Mouse (Mus musculus): ENCODE measurements around the gene Sbf2.
"Not testable (repeated sequence)": the region's sequence is repeated elsewhere in the genome, so short reads cannot be mapped to it uniquely, and the experiment has no call there.

Sbf2 gene

DNA sequence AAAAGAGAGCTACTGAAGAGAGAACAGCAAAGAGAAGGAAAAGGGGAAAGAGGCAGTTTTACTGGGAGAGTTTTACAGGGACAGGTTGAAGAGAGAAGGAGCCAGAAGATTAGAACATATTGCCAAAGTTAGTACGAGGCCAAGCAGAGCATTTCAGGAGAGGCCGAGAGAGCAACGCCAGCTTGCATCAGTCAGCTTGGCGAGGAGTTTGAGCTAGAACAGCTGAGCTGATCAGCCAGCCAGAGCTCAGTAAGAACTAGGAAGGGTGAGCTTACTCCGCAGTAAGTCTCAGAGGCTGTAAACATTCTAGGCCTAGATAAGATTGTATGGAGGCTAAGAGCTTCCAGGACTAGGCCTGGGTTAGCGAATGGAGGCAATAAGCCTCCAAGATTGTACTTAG is 222.1 kb downstream of the Sbf2 start:
- DNase-seq (ENCODE audit: low spot score in 2 of 2): peak; percentile 68 to 80

DNA sequence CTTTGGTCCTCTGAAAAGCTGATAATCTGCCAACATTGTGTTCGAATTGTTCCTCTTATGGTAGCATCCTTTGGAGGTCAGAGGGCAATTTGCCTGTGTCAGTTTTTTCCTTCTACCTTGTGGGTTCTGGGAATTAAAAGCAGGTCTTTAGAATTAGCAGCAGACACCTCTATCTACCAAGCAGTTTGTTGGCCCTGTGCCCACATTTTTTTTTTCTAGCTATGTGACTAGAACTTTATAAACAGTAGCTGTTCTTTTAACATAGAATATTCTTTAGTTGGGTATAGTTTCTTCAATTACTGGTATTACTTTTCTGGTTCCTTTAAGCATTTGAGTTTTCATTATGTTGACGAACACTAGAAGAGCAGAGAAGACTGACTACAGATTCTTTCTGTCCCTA is 223.1 kb downstream of the Sbf2 start:
- DNase-seq (ENCODE audit: low spot score in 2 of 2): no peak

DNA sequence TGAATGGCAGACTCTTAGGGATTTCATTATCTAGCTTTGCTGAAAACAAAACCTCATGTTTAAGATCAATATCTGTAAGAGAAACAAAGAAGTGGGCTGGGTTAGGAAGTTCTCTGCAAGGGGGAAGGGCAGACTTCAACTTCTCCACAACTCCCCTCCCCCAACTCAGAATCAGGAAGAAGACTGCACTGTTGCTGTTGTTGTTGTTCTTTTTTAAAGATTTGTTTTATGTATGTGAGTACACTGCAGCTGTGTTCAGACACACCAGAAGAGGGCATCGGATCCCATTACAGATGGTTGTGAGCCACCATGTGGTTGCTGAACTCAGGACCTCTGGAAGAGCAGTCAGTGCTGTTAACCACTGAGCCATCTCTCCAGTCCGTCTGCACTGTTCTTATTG is 225.8 kb downstream of the Sbf2 start:
- DNase-seq (ENCODE audit: low spot score in 2 of 2): not testable (repeated sequence)

DNA sequence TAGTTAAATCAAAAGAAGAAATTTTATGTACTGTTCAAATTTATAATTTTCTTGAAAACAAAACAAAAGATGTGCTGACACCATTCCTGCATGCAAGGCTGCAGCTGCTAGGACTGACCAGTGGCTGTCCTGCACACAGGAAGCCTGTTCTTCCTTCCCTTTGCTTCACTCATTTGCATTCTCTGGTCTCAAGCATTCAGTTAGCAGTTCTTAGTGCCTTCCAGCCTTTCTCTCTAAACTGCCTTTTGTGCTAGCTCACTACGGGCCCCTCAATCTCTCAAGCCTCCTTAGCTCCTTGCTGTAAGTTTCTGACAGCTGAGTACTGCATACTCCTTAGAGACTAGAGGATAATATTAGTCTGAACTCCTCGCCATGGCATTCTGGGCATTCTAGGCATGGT is 227.2 kb downstream of the Sbf2 start:
- DNase-seq (ENCODE audit: low spot score in 2 of 2): no peak

DNA sequence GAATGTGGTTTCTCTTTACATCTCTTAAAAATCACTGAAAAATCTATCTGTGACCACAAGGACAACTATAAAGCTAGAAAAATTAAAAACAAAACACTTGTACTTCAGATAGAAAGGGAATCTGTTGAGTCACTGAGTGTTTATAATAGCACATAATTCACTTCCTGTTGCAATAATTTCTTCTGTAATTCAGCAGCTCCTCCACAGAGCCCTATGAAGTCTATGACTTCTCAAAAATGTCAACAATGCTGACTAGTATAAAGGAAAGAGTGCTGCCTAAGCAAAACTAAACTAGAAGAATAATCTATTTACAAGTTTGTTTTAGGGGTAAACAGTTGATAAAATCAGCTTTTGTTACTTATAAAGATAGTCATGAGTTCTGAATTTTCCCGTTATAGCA is 229.2 kb downstream of the Sbf2 start:
- DNase-seq (ENCODE audit: low spot score in 2 of 2): no peak

DNA sequence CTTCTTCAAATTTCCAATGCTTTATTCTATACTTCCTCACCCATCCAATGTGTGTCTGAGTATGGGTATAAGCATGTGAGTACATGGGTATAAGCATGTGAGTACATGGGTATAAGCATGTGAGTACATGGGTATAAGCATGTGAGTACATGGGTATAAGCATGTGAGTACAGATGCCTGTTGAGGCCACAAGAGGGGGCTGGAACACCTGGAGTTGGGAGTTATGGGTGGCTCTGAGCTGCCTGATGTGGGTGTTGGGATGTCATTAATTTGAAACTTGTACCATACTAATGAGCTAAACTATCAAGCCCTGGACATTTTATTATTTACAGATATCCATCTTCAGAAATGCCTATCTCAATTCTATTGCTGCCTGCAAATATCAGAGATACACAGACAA is 230.4 kb downstream of the Sbf2 start:
- no peak for DNase-seq (ENCODE audit: low spot score in 2 of 2)

DNA sequence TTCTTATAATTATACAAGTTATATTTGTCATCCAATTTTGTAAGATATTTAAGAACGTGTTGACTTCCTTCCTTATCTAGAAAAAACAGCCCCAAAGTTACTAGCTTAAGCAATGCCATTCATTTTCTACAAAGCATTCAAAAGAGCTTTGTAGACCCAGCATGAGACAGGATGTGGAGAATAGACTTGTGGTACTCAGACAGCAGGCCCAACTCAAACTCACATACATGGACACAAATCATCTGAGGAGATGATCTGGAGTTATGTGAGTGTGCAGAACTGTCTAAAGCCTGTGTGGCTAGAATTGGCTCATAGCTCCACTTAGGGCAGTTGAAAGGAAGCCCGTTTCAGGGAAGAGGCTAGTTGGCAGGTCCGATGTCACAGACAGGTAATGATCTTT is 233.1 kb downstream of the Sbf2 start:
- DNase-seq (ENCODE audit: low spot score in 2 of 2): no peak

DNA sequence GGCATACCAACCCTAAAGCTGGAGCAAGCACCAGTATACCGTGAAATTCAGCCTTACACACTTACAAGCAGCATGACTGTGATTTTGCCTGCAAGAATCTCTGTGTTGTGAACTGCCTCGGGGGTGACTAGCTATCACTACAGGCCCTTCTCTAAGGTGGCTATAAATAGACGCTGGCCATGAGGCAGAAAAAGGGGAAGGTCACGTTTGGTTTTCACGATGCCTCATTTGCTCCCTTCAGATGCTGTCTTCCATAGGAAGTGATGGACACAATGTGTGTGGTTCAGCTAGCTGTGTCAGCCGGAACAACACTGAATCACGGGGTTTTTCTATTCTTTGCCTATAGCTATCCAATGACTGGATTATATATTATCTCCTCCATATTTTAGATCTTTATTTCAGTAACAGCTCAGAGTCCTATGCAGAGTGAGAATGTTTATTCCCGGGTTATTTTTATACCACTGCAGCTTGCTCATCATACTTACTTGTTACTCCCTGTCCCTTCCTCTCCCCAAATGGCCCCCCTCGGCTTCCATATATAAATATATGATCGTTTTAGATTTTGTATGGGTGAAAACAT is 235.3 kb downstream of the Sbf2 start:
- peak in 1 of 2 experiments; percentile 40 for DNase-seq (ENCODE audit: low spot score in 2 of 2)

DNA sequence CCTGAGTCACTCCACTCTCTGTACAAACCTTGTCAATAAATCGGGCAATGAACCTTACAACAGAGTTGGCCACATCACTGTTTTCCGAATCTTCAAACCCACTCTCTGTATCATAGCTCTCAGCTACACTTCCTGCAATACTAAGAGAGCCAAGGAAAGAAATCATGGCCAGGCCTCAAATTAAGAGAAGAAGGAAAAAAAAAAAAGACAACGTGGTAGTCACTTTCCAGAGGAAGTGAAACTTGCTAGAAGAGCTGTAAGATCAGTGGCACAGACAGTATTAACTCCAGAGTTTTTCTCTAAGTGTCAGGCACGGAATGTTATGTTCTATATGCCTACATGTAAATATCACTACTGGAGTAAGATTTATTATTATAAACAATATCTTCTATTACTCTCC is 242.2 kb downstream of the Sbf2 start:
- peak in 1 of 2 experiments; percentile 15 for DNase-seq (ENCODE audit: low spot score in 2 of 2)

DNA sequence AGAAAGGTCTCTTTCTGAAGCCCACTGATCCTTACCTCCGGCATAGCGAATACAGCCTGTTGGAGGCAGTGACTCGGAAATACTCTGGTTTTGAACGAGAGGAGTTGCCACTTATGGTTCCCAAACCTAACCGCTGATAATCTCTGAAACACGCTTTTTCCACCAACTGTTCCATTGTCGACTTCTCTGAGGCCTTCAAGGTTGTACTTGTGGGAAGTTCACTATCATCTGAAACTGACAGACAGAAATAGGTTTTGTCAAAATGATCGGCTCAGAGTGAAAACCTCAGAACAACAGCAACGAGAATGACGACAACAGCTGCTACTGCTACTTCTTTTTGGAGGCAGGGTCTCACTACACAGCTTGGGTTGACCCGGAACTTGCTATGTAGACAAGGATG is 252.7 kb downstream of the Sbf2 start:
- no peak for DNase-seq (ENCODE audit: low spot score in 2 of 2)

DNA sequence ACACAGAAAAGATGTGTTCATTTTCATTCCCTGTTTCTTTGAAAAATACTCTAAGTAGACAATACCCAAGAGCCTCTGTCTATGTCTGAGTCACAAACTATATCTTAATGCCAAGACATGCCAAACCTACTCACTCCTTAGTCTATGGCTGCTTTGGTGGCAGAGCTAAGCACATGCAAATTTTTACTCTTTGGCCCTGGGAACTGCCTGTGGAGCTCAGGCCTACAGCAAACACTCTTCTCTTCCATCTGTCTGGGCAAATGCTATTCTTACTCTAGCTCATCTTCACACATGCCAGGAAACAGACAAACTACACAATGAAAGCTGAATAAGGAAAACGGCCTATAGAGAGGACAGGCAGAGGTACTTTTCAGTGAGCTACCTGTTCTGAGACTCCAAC is 253.2 kb downstream of the Sbf2 start:
- DNase-seq (ENCODE audit: low spot score in 2 of 2): no peak

DNA sequence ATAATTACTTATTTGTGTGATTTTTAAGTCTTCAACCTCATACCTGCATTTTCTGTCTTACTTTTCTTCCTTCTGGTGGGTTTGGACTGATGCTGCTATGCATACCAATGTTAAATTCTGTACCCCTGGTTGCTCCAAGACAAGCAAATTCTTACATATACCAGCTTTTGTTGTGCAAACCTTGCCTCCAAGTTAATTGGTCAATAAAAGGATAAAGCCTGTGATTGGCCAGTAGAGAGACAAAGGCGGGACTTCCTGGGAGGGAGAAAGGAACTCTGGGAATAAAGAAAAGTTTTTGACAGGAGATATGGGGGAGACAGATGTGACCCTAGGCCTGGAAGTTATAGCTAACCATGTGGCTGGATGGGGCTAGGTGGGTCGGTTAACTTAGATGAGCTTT is 255.3 kb downstream of the Sbf2 start:
- DNase-seq (ENCODE audit: low spot score in 2 of 2): no peak

DNA sequence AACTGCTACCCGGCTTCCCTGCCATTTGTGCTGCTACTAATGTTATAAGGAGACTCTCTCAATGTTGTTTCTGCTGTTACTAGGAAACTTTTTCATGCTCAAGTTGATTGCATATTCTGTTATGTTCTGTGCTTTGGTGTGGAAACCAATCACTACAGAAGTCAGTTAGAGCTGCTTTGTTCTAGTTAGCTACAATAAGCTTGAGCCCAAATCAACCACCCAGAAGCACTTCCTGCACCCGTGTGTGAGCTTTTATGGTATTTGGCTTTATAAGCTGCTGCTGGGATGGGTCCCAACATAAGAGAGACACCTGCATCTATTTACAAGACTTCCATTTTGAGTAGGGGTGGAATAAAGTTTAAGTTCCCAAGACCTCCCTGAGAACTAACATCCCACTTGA is 260.8 kb downstream of the Sbf2 start:
- DNase-seq (ENCODE audit: low spot score in 2 of 2): no peak

DNA sequence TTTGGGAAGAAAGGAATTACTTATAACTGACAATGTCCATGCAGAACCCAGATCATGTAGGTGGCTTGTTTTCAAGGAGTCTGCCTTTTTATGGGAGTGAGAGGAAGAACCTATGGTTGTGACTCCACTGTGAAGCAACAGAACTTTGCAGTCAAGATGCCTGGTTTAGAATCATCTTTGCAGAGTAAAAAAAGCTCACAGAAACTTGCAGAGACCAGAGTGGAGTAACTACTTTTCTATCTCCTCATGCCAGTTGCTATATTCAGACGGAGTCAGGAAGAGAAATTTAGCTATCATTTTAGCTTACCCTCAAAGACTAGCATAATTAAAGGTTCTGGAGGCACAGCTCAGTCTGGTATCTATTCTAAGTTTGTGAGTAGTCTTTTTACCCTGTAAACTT is 267.5 kb downstream of the Sbf2 start:
- no peak for DNase-seq (ENCODE audit: low spot score in 2 of 2)

DNA sequence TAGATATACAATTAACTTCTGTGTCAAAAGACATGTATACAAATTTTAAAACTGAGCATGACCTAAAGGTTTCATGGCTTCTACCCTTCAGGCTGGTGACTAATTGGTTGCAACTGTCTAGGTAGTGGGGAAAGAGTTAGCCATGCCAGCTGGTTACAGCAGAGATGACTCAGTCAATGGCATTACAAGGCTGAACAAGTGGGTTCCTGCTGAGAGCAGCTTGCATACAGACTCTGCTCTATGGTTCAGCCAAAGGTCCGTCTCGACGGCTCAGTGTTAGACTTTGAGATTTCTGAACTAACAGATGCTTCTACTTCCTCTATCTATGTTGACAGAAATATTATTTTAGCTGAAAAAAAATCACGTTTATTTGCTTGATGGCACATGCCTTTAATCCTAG is 277.1 kb downstream of the Sbf2 start:
- no peak for DNase-seq (ENCODE audit: low spot score in 2 of 2)

DNA sequence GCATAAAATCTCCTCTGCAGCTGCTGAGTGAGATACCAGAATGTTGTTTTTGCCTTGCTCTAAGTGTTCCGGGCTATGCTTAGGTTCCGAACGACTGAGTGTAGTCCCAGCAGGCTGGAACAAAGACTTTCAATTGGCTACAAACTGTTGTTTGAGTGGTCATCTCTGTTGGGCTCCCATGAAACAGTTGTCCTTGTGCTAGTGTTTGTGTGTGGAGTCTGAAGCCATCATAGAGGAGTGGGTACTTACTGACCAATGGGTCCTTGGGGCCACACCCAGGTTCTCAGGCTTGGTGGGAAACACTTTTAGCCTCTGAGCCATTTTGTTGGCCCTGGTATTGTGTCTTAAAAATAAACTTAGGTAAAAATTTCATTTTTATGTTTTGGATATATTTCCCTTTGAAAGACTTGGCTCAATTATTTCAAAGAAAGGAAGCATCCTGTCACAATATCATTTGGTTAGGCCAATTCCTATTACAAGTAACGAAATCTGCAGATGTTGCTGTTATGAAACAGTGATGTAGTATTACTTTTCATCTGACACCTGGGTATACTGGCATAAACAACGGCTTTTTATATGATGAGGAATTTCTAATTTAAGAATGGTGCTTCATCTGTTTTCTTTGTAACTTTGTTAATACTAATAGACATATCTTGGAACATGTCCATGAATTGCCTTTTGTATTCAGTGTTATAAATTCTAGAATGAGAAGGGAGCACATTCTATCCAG is 289.2 kb downstream of the Sbf2 start:
- DNase-seq (ENCODE audit: low spot score in 2 of 2): peak; percentile 8 to 75

DNA sequence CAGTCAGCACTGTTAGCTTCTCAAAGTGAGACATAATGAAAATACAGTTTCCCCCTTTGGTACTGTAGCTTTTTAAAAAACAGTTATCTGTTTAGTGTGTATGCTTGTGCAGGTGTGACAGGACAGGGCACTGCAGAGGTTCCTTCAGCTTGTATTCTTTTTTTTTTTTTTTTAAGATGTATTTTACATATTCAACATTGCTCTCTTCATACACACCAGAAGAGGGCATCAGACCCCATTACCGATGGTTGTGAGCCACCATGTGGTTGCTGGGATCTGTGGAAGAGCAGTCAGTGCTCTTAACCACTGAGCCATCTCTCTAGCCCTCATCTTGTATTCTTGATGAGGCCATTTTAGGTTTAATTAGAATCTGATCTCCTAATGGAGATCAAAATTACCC is 289.9 kb downstream of the Sbf2 start:
- DNase-seq (ENCODE audit: low spot score in 2 of 2): no peak

DNA sequence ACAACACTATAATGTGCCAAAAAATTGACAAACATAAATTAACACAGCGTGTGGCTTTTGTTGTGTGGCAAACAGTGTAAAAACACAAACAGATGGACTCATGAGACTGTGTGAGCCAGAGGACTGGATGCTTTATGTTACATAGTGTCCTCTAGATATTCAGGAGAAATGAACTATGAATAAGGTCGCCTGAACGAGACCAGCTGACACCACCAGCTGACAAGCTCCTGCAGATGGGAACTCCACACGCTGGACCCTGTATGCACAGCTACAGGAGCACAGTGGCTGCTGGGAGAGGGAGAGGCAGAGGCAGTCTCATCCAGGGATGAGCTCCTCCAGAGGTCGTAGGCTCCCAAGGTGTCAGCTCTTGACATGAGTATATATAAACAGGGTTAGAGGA is 293.6 kb downstream of the Sbf2 start:
- no peak for DNase-seq (ENCODE audit: low spot score in 2 of 2)

DNA sequence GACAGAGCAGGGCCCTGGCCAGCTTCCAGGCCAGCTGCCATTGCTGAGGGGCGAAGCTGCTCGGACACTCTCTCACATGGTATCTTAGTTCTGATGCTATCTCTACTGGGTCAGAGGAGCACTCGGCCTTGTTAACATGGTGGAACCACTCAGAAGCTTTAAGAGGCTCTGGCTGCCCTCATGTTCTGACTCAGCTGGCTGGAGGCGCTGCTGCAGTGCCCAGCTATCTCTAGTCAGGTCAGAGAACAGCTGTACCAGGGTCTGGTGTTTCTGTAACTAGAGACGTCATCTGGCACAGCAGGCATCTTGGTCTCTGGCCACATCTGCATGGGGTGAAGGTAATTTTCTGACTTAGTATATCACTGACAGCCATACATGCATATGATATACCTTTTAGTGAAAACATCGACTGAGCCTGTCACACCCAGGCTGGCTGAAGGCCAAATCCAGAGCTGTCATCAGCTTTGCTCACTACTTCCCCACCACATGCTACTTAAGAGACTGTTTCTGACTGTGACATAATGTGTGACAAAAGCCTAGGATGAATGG is 295.7 kb downstream of the Sbf2 start:
- peak in 1 of 2 experiments; percentile 33 for DNase-seq (ENCODE audit: low spot score in 2 of 2)

DNA sequence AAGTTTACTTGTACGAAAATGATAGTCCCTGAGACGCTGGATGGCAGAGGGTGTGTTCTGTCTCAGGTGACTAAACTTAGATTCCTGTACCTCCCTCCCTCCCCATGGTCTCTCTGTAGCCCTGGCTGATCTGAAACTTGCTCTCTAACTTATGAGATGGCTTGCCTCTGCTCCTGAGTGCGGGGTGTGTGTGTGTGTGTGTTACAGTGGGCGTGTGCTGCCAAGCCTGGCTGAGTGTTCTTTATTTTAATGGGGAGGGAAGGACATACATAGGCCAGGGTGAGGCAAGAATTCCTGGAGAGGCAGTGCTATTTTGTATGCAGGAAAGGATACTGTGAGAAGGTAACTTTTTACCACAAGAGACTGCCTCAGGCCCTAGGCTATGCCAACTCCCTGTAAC is 297.3 kb downstream of the Sbf2 start:
- no peak for DNase-seq (ENCODE audit: low spot score in 2 of 2)

DNA sequence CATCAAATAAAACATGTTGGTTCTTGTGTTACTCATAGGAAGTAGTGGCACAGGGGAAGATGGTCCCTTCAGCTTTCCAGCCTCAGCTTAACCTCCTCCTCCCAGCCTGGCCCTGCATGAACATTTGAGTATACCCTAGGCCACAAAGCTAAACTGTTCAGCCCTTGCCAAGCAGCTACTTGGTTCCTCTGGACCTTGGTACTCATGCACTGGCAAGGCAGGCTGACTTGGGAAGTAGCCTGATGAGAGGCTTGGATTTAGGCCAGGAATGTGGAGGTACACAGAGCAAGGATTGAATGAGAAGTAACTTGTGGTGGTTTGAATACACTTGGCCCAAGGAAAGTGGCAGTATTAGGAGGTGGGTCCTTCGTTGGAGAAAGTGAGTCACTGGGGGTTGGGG is 299.4 kb downstream of the Sbf2 start:
- DNase-seq (ENCODE audit: low spot score in 2 of 2): no peak

DNA sequence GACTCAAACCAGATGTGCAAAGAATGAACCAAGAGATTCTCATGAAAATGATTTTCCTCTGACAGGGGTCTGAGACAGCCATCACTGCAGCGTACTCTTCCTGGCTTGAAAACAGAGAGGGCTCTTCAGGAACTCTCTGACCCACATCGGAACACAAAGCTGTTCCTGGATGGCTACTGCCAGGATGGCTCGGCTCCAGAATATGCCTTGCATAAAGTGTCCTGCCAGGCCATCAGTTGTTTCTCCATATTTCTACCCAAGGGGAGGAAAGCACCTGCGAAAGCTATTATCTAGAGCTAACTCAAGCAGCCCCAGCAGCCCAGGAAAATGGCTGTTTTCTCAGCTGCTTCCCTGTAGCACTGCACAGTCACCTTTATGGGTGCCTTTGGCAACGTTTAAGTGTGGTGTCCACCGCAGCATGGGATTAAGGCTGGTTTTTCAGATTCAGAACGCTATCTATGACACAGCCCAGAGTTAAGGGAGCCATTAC is 300.3 kb downstream of the Sbf2 start:
- peak in 1 of 2 experiments; percentile 49 for DNase-seq (ENCODE audit: low spot score in 2 of 2)

DNA sequence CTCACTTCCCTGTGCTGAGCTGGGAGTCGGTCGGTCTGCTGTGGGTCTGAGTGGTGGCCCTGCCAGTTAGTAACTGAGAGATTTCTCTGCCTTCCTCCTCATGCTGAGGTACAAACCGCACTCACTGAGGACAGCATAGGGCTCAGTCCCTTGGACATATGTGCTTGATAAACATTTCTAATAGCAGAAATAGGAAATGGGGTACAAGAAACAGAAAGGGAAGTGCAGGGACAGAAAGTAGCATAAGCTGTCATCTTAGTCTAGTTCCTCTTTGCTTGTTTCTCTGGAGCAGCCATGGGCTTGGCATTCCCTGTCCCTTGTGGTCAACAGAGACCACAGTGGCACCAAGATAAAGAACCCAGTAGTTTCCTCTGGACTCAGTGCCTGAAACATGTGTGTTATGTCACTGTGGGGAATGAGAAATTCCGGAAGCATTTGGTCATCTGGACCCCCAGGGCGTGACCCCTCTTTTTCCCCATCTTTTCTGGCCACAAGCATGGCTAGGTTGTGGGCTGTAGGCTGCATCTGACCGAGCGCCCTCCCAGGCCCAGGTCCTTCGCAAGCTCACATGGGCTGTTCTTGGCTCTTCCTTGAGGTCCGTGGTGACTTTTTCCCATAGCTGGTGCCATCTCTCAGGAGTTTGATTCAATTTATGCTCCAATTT is 301.2 kb downstream of the Sbf2 start:
- peak; percentile 29 to 71 for DNase-seq (ENCODE audit: low spot score in 2 of 2)

All from heart, adult 9 months (tissue).